Comparison of ENCODE assay signal across 8 mouse cellular contexts in the genomic region with DNA sequence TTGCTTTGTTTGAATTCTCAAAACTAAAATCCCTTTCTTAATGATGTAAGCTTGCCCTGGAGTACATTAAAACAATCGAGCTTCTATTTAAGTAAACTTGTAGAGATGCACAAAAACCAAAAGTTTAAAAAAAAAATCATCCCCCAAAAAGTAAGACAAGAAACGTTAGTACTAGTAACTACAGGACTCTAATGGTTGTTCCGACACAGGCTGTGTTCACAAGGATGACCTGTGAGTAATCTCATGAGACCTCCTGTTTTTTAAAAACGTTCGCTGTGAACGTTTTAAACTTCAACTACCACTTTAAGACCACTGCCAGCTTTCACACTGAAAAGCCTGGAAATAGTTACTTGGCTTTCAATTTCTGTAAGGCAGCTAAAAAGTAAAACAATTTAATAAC.
DNase-seq lines count a peak whose midpoint lies in the region; ATAC-seq lines count a peak whose summit lies in the region.

No protein-coding gene starts in this region.

- H3K36me3 ChIP-seq in heart, embryonic 12.5 days = no peaks in the 10 kb centered on the region
- no peaks in the 10 kb centered on the region for H3K36me3 ChIP-seq in forebrain, embryonic 11.5 days (ENCODE audit: control insufficient read depth, insufficient read depth, low read length)
- H3K36me3 ChIP-seq in liver, embryonic 12.5 days = no peaks in the 10 kb centered on the region

- peak overlapping the region; percentile 70 for H3K4me2 ChIP-seq in heart, embryonic 12.5 days
- peak overlapping the region; percentile 56; the same call in 1 of the 2 replicates for H3K4me2 ChIP-seq in forebrain, embryonic 11.5 days (ENCODE audit: low read depth, low read length, severe bottlenecking)
- H3K4me2 ChIP-seq in liver, embryonic 12.5 days = peak overlapping the region; percentile 78

- 37% methylated on average over 6 of the region's 6 CpGs for WGBS in heart, embryonic 12.5 days
- WGBS in forebrain, embryonic 11.5 days = 56% methylated on average over 6 of the region's 6 CpGs
- WGBS in liver, embryonic 12.5 days (ENCODE audit: insufficient replicate concordance) = 37% methylated on average over 6 of the region's 6 CpGs

- no peak for ATAC-seq in heart, embryonic 12.5 days (ENCODE audit: insufficient number of reproducible peaks, low FRiP score)
- ATAC-seq in forebrain, embryonic 11.5 days (replicated peaks; ENCODE audit: low FRiP score) = no peak
- no peak for ATAC-seq in liver, embryonic 12.5 days

- 0 out of 2 replicates have a peak overlapping the region, but pooled peaks have one; percentile 61 for H3K4me3 ChIP-seq in heart, embryonic 12.5 days
- peak overlapping the region; percentile 46; the same call in 1 of the 2 replicates for H3K4me3 ChIP-seq in forebrain, embryonic 11.5 days (ENCODE audit: low read depth, low read length)
- peak overlapping the region; percentile 71 for H3K4me3 ChIP-seq in liver, embryonic 12.5 days

- H3K4me1 ChIP-seq in heart, embryonic 12.5 days (replicated peaks) = peaks cover 23% of the 10 kb centered on the region
- H3K4me1 ChIP-seq in forebrain, embryonic 11.5 days (replicated peaks; ENCODE audit: control insufficient read depth, insufficient read depth, low read length) = peaks cover 2% of the 10 kb centered on the region; the same call in 1 of the 2 replicates
- peaks cover 46% of the 10 kb centered on the region for H3K4me1 ChIP-seq in liver, embryonic 12.5 days

- no peak for DNase-seq in heart, adult 18-20 months
- DNase-seq in 416B (ENCODE audit: low read depth) = peak; percentile 57
- no peak for DNase-seq in forebrain, embryonic 11.5 days (ENCODE audit: low spot score)
- DNase-seq in frontal cortex, adult 2 months (ENCODE audit: extremely low spot score in 1 of 2, low spot score in 1 of 2) = no peak
- no peak for DNase-seq in adrenal gland, postnatal 4 days (ENCODE audit: low spot score in 2 of 2)
- no peak for DNase-seq in spleen, adult 18-20 months

- H3K9ac ChIP-seq in heart, embryonic 12.5 days = no peak overlapping the region
- H3K9ac ChIP-seq in forebrain, embryonic 11.5 days (ENCODE audit: low read length) = no peak overlapping the region
- H3K9ac ChIP-seq in liver, embryonic 12.5 days = peak overlapping the region; percentile 78

- H3K27me3 ChIP-seq in heart, embryonic 12.5 days (replicated peaks) = no peaks in the 10 kb centered on the region
- H3K27me3 ChIP-seq in forebrain, embryonic 11.5 days (ENCODE audit: control insufficient read depth, insufficient read depth, low read length) = no peaks in the 10 kb centered on the region
- no peaks in the 10 kb centered on the region for H3K27me3 ChIP-seq in liver, embryonic 12.5 days (replicated peaks)

- H3K27ac ChIP-seq in heart, embryonic 12.5 days (ENCODE audit: poor library complexity, severe bottlenecking) = no peak overlapping the region
- no peak overlapping the region for H3K27ac ChIP-seq in forebrain, embryonic 11.5 days (ENCODE audit: low read depth, low read length)
- peak overlapping the region; percentile 82; the same call in 1 of the 2 replicates for H3K27ac ChIP-seq in liver, embryonic 12.5 days

- H3K9me3 ChIP-seq in heart, embryonic 12.5 days (replicated peaks) = no peaks in the 10 kb centered on the region
- no peaks in the 10 kb centered on the region for H3K9me3 ChIP-seq in forebrain, embryonic 11.5 days (ENCODE audit: control insufficient read depth, low read length)
- no peaks in the 10 kb centered on the region for H3K9me3 ChIP-seq in liver, embryonic 12.5 days (replicated peaks)
